Mouse (Mus musculus) ES-Bruce4 (cell line): ENCODE results near the gene Herc2.

Experiments
- CTCF ChIP-seq: IDR thresholded peaks from one replicate; pipeline ENCODE4 v1.8.1; 2011; ENCODE audit warnings: low read depth, low read length
- EP300 ChIP-seq: IDR thresholded peaks from 2 replicates; pipeline ENCODE4 v1.6.1; 2011; ENCODE audit warnings: low read depth, low read length; ENCODE audit not compliant: insufficient read depth
- POLR2A ChIP-seq: IDR thresholded peaks from one replicate; pipeline ENCODE4 v1.8.1; 2011; ENCODE audit warnings: low read length; ENCODE audit not compliant: insufficient read depth

DNA sequence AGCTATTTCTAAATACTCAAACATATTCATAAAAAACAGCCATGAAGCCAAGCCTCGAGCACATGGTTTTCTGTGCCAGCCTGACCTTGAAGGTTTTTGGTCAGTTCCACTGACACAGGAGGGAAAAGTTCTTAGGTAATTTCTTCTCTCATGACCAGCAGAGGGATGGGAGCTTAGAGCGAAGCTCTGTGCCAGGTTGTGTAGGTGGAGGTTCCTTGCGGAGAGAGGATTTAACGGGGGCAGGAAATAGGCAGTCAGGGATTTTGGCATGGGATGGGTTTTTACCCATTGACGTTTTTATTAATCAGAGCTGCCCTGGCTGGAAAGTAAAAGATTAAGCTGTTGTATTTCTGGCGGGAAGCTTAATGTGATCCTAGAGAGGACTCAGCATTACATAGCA is 170.8 kb downstream of the Herc2 start:
- no peak for TF ChIP-seq CTCF
- no peak for TF ChIP-seq EP300
- TF ChIP-seq POLR2A, result no peak
